Comparison of ENCODE assay signal across 9 mouse cellular contexts in genomic region chr13:34148181-34148580, GRCm38 (mm10). TPM values are rescaled to one million over a fixed set of nuclear protein-coding genes. Genes with fewer than 3 reads are reported as not detected.
A peak's percentile ranks its signal among the peaks of the same experiment; 100 is the strongest.
DNase-seq lines count a peak whose midpoint lies in the region; ATAC-seq and TF ChIP-seq lines count a peak whose summit lies in the region.
"Had no signal": no experiment of that assay in that cellular context is flagged by ENCODE, and none has a peak within 500 bp of the region (broad histone marks: within the 10 kb centered on the region; RNA-seq: fewer than 3 reads in every experiment).

No protein-coding gene starts in this region.

- ATAC-seq in forebrain, embryonic 14.5 days, result peak; percentile 5; the same call in 1 of the 2 replicates
- peak; percentile 3 for ATAC-seq in hindbrain, postnatal 0 days
- ATAC-seq in neural tube, embryonic 14.5 days (ENCODE audit: low read depth), result peak; percentile 5
- ATAC-seq: Patski had no signal

- peak overlapping the region; percentile 53 for H3K4me3 ChIP-seq in left cerebral cortex, adult 2 months
- H3K4me3 ChIP-seq in forebrain, embryonic 14.5 days (ENCODE audit: low read depth, low read length), result peak overlapping the region; percentile 30
- peak overlapping the region; percentile 32 for H3K4me3 ChIP-seq in hindbrain, postnatal 0 days (ENCODE audit: low read length)
- H3K4me3 ChIP-seq in neural tube, embryonic 14.5 days (ENCODE audit: low read depth, low read length), result peak overlapping the region; percentile 32; the same call in 1 of the 2 replicates

- no peaks in the 10 kb centered on the region for H3K9me3 ChIP-seq in forebrain, embryonic 14.5 days (replicated peaks; ENCODE audit: control insufficient read depth, low read length)
- H3K9me3 ChIP-seq in hindbrain, postnatal 0 days (ENCODE audit: low read length), result no peaks in the 10 kb centered on the region
- no peaks in the 10 kb centered on the region for H3K9me3 ChIP-seq in neural tube, embryonic 14.5 days (ENCODE audit: control insufficient read depth, low read length)

- H3K4me1 ChIP-seq in forebrain, embryonic 14.5 days (ENCODE audit: control insufficient read depth, insufficient read depth, low read length), result peaks cover 31% of the 10 kb centered on the region
- peaks cover 11% of the 10 kb centered on the region for H3K4me1 ChIP-seq in hindbrain, postnatal 0 days (ENCODE audit: insufficient read depth, low read length)
- H3K4me1 ChIP-seq in neural tube, embryonic 14.5 days (ENCODE audit: control insufficient read depth, insufficient read depth, low read length), result peaks cover 27% of the 10 kb centered on the region

- no peak for TF ChIP-seq CTCF in left cerebral cortex, adult 2 months (IDR thresholded peaks at IDR 0.05)
- no peak for TF ChIP-seq CTCF in hindbrain, postnatal 0 days (IDR thresholded peaks at IDR 0.05; ENCODE audit: low read depth)

- H3K36me3 ChIP-seq in forebrain, embryonic 14.5 days (ENCODE audit: control insufficient read depth, insufficient read depth, low read length), result no peaks in the 10 kb centered on the region
- no peaks in the 10 kb centered on the region for H3K36me3 ChIP-seq in hindbrain, postnatal 0 days (ENCODE audit: insufficient read depth, low read length)
- H3K36me3 ChIP-seq in neural tube, embryonic 14.5 days (ENCODE audit: control insufficient read depth, insufficient read depth, low read length), result no peaks in the 10 kb centered on the region

- DNase-seq in left cerebral cortex, adult 2 months (ENCODE audit: extremely low spot score in 1 of 2, low spot score in 2 of 2), result peak in 1 of 2 experiments; percentile 10
- no peak for DNase-seq in left cerebral cortex, postnatal 4 days
- no peak for DNase-seq in forebrain, embryonic 14.5 days (ENCODE audit: low spot score)
- peak; percentile 26 for DNase-seq in hindbrain, postnatal 0 days (ENCODE audit: low spot score)
- no peak for DNase-seq in ovary, postnatal 14 days (ENCODE audit: low spot score)
- DNase-seq in spleen, adult 18-20 months, result no peak

- intact Hi-C loops in left cerebral cortex, adult 2 months (cut with DNase I), result loop anchor here (2.0 kb wide), 2 partner anchors 13 to 51 kb away; no protein-coding TSS in a partner anchor
- intact Hi-C loops in left cerebral cortex, postnatal 4 days (cut with DNase I), result no loop called here

- peak overlapping the region; percentile 61 for H3K4me2 ChIP-seq in forebrain, embryonic 14.5 days (ENCODE audit: low read length)
- H3K4me2 ChIP-seq in hindbrain, postnatal 0 days (ENCODE audit: low read depth, low read length), result peak overlapping the region; percentile 57
- H3K4me2 ChIP-seq in neural tube, embryonic 14.5 days (ENCODE audit: low read depth, low read length), result peak overlapping the region; percentile 56

- no peaks in the 10 kb centered on the region for H3K27me3 ChIP-seq in forebrain, embryonic 14.5 days (replicated peaks; ENCODE audit: control insufficient read depth, insufficient read depth, low read length)
- H3K27me3 ChIP-seq in hindbrain, postnatal 0 days (ENCODE audit: insufficient read depth, low read length), result no peaks in the 10 kb centered on the region
- no peaks in the 10 kb centered on the region for H3K27me3 ChIP-seq in neural tube, embryonic 14.5 days (ENCODE audit: control insufficient read depth, insufficient read depth, low read length)
- H3K27me3 ChIP-seq: Patski had no signal

- 33% methylated on average over 3 of the region's 3 CpGs for WGBS in forebrain, embryonic 14.5 days
- 30% methylated on average over 3 of the region's 3 CpGs for WGBS in hindbrain, postnatal 0 days
- whole genome bisulfite sequencing in neural tube, embryonic 14.5 days, result 27% methylated on average over 3 of the region's 3 CpGs

- H3K27ac ChIP-seq in left cerebral cortex, adult 2 months, result peak overlapping the region; percentile 81
- peak overlapping the region; percentile 99 for H3K27ac ChIP-seq in forebrain, embryonic 14.5 days (ENCODE audit: low read depth, low read length)
- H3K27ac ChIP-seq in hindbrain, postnatal 0 days, result peak overlapping the region; percentile 92
- peak overlapping the region; percentile 99 for H3K27ac ChIP-seq in neural tube, embryonic 14.5 days (ENCODE audit: low read depth, low read length)

- peak overlapping the region; percentile 66 for H3K9ac ChIP-seq in forebrain, embryonic 14.5 days (ENCODE audit: low read length)
- H3K9ac ChIP-seq in hindbrain, postnatal 0 days (replicated peaks; ENCODE audit: low read length), result peak overlapping the region; percentile 52
- H3K9ac ChIP-seq in neural tube, embryonic 14.5 days (replicated peaks; ENCODE audit: low read depth, low read length), result peak overlapping the region; percentile 74

RNA-seq across cellular contexts. Expression of gene Psmg4, which starts 14.6 kb away (rescaled TPM):
- total RNA-seq in left cerebral cortex, adult 2 months (2021), result 10 to 100 TPM; 19.4 to 20.6 TPM
- total RNA-seq in left cerebral cortex, postnatal 4 days (2021), result 10 to 100 TPM; 45.5 to 46.4 TPM
- 92.0 and 113 TPM in 2 replicates for polyA plus RNA-seq in forebrain, embryonic 14.5 days (2014; fragmentation: Nextera tagmentation; extraction: Ambion mirVana)
- 41.6 and 75.9 TPM in 2 replicates for total RNA-seq in hindbrain, postnatal 0 days (2014; rRNA removed)
- polyA plus RNA-seq in hindbrain, postnatal 0 days (2015; fragmentation: Nextera tagmentation; extraction: Ambion mirVana), result 88.5 and 92.0 TPM in 2 replicates
- 77.8 and 87.4 TPM in 2 replicates for polyA plus RNA-seq in neural tube, embryonic 14.5 days (2014; fragmentation: Nextera tagmentation; extraction: Ambion mirVana)

RNA-seq across cellular contexts. Expression of gene Tubb2b, which starts 17.9 kb away (rescaled TPM):
- total RNA-seq in left cerebral cortex, adult 2 months (2021), result 100 to 1,000 TPM; 153 to 177 TPM
- 1,000 to 10,000 TPM; 3,894 to 3,983 TPM for total RNA-seq in left cerebral cortex, postnatal 4 days (2021)
- 670 and 797 TPM in 2 replicates for polyA plus RNA-seq in forebrain, embryonic 14.5 days (2014; fragmentation: Nextera tagmentation; extraction: Ambion mirVana)
- total RNA-seq in hindbrain, postnatal 0 days (2014; rRNA removed), result 4,422 and 4,857 TPM in 2 replicates
- 709 and 787 TPM in 2 replicates for polyA plus RNA-seq in hindbrain, postnatal 0 days (2015; fragmentation: Nextera tagmentation; extraction: Ambion mirVana)
- polyA plus RNA-seq in neural tube, embryonic 14.5 days (2014; fragmentation: Nextera tagmentation; extraction: Ambion mirVana), result 629 and 667 TPM in 2 replicates
- total RNA-seq: liver, adult 2 months had no signal

Comparison
In these comparisons a context has a peak if more than half of its experiments do, and no peak if none do; other contexts are left out.
1. RNA of gene Tubb2b, which starts 17.9 kb away (total RNA-seq): 4,422 to 4,857 TPM in hindbrain, postnatal 0 days and 3,894 to 3,983 TPM in left cerebral cortex, postnatal 4 days; 153 to 177 TPM in left cerebral cortex, adult 2 months; every median in the first group is over 10 times any median in the second.
2. Peak in every context shown above with its lines, with median percentiles within 50 percentile points of each other: H3K27ac ChIP-seq, H3K4me3 ChIP-seq, ATAC-seq, H3K4me2 ChIP-seq and H3K9ac ChIP-seq.